Mouse (Mus musculus): Measurements from ENCODE around the gene Ppfibp2.

The Ppfibp2 gene

DNA sequence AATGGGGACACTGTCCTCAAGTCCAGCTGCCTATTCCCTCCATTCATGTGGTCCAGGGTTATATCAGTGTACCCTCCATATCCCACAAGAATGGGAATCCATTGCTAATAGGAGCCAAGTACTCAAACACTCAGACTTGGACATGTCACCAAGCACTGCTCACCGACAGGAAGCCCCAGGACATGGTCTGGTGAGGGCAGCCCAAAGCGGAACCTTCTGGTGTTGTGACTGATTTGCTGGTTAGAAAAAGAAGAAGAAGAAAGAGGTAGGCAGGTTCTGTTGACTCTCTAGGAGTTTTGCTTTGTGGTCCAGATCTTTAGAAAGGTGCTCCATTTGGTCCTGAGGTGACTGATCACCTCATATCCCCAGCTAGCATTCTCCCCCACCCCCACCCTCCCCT, 161.7 kb downstream of the Ppfibp2 start:
- no peak for DNase-seq (ENCODE audit: low read depth, low spot score)

GRCm38 (mm10) chr7:107757308-107758151, 162.5 kb downstream of the Ppfibp2 start, which contains the start of gene Cyb5r2:
TSS of gene Cyb5r2 (minus strand) at chr7:107758032.
- peak; percentile 71 for DNase-seq (ENCODE audit: low read depth, low spot score)

GRCm38 (mm10) chr7:107770812-107771211, 175.8 kb downstream of the Ppfibp2 start:
- peak; percentile 83 for DNase-seq (ENCODE audit: low read depth, low spot score)

- DNase-seq (ENCODE audit: low read depth, low spot score): no peak
These were observed 183.2 kb downstream of the Ppfibp2 start for GRCm38 (mm10) chr7:107778216-107778615.

- peak; percentile 43 for DNase-seq (ENCODE audit: low read depth, low spot score)
These were observed 184.6 kb downstream of the Ppfibp2 start for GRCm38 (mm10) chr7:107779611-107780010.

GRCm38 (mm10) chr7:107787977-107788620, 193.1 kb downstream of the Ppfibp2 start:
- DNase-seq (ENCODE audit: low read depth, low spot score): peak; percentile 40

- no peak for DNase-seq (ENCODE audit: low read depth, low spot score)
These were observed 201.5 kb downstream of the Ppfibp2 start for GRCm38 (mm10) chr7:107796500-107796899.

Measured in R1 (cell line).